In genomic region chr10:53562001-53562400, GRCm38 (mm10) we compare ENCODE assay signal across 25 mouse cellular contexts. TPM values are rescaled to one million over a fixed set of nuclear protein-coding genes. Genes with fewer than 3 reads are reported as not detected.
DNase-seq lines count a peak whose midpoint lies in the region; ATAC-seq and TF ChIP-seq lines count a peak whose summit lies in the region.
"Had no signal": no experiment of that assay in that cellular context is flagged by ENCODE, and none has a peak within 500 bp of the region (broad histone marks: within the 10 kb centered on the region; RNA-seq: fewer than 3 reads in every experiment).

No protein-coding gene starts in this region.

- H3K9me3 ChIP-seq in embryonic facial prominence, embryonic 11.5 days (replicated peaks; ENCODE audit: control insufficient read depth, low read length) = no peaks in the 10 kb centered on the region
- no peaks in the 10 kb centered on the region for H3K9me3 ChIP-seq in embryonic facial prominence, embryonic 10.5 days
- H3K9me3 ChIP-seq in limb, embryonic 14.5 days (ENCODE audit: control insufficient read depth, low read length) = no peaks in the 10 kb centered on the region
- no peaks in the 10 kb centered on the region for H3K9me3 ChIP-seq in limb, embryonic 10.5 days (replicated peaks)
- H3K9me3 ChIP-seq in embryonic facial prominence, embryonic 15.5 days (replicated peaks) = no peaks in the 10 kb centered on the region
- no peaks in the 10 kb centered on the region; the same call in 1 of the 2 replicates for H3K9me3 ChIP-seq in midbrain, embryonic 14.5 days (ENCODE audit: control insufficient read depth, low read length)
- H3K9me3 ChIP-seq: forebrain, embryonic 10.5 days; forebrain, embryonic 12.5 days; G1E had no signal

- H3K27ac ChIP-seq in embryonic facial prominence, embryonic 11.5 days (replicated peaks; ENCODE audit: low read depth, low read length) = no peak overlapping the region
- no peak overlapping the region for H3K27ac ChIP-seq in embryonic facial prominence, embryonic 10.5 days (replicated peaks)
- H3K27ac ChIP-seq in limb, embryonic 14.5 days (replicated peaks; ENCODE audit: low read depth, low read length) = no peak overlapping the region
- H3K27ac ChIP-seq in limb, embryonic 10.5 days = no peak overlapping the region
- H3K27ac ChIP-seq in embryonic facial prominence, embryonic 15.5 days (replicated peaks) = no peak overlapping the region
- no peak overlapping the region for H3K27ac ChIP-seq in gastrocnemius, adult 2 months
- H3K27ac ChIP-seq in midbrain, embryonic 14.5 days (replicated peaks; ENCODE audit: low read depth, low read length) = no peak overlapping the region
- H3K27ac ChIP-seq: embryonic facial prominence, embryonic 12.5 days; forebrain, embryonic 10.5 days; forebrain, embryonic 12.5 days had no signal

- H3K4me2 ChIP-seq in embryonic facial prominence, embryonic 11.5 days (ENCODE audit: low read depth, low read length) = no peak overlapping the region
- H3K4me2 ChIP-seq in limb, embryonic 14.5 days (replicated peaks; ENCODE audit: low read depth, low read length, severe bottlenecking) = no peak overlapping the region
- H3K4me2 ChIP-seq in embryonic facial prominence, embryonic 15.5 days (replicated peaks) = no peak overlapping the region
- H3K4me2 ChIP-seq in midbrain, embryonic 14.5 days (ENCODE audit: low read length) = no peak overlapping the region
- H3K4me2 ChIP-seq: embryonic facial prominence, embryonic 12.5 days; forebrain, embryonic 12.5 days had no signal

- WGBS in embryonic facial prominence, embryonic 11.5 days = 69% methylated on average over 5 of the region's 5 CpGs
- 82% methylated on average over 5 of the region's 5 CpGs for WGBS in embryonic facial prominence, embryonic 10.5 days
- WGBS in limb, embryonic 14.5 days = 61% methylated on average over 5 of the region's 5 CpGs
- whole genome bisulfite sequencing in limb, embryonic 10.5 days = 86% methylated on average over 5 of the region's 5 CpGs
- WGBS in embryonic facial prominence, embryonic 15.5 days = 30% methylated on average over 5 of the region's 5 CpGs
- WGBS in midbrain, embryonic 14.5 days = 96% methylated on average over 5 of the region's 5 CpGs

- peak; percentile 13 for DNase-seq in embryonic facial prominence, embryonic 11.5 days (ENCODE audit: low spot score)
- DNase-seq in embryonic facial prominence, embryonic 10.5 days (ENCODE audit: low spot score) = no peak
- peak; percentile 36 for DNase-seq in limb, embryonic 14.5 days (ENCODE audit: low spot score)
- DNase-seq in limb, embryonic 10.5 days (ENCODE audit: low spot score) = no peak
- DNase-seq in gastrocnemius, adult 2 months = no peak
- DNase-seq in midbrain, embryonic 14.5 days = no peak
- DNase-seq: adrenal gland, adult 2 months; adrenal gland, postnatal 10 days; adrenal gland, postnatal 25 days; B cell, adult 2 months; cerebellum, adult 11 months; cerebellum, adult 18-20 months; cerebellum, adult 8-10 months; cerebellum, adult 9-11 months; cerebellum, postnatal 14 days; cerebellum, postnatal 36 days had no signal

- no peak for ATAC-seq in embryonic facial prominence, embryonic 11.5 days (replicated peaks; ENCODE audit: insufficient number of reproducible peaks, low FRiP score, low TSS enrichment, low read depth)
- no peak for ATAC-seq in limb, embryonic 14.5 days (ENCODE audit: low FRiP score, low read depth)
- ATAC-seq in embryonic facial prominence, embryonic 15.5 days (ENCODE audit: insufficient number of reproducible peaks, low FRiP score, low TSS enrichment, low read depth) = peak; percentile 19; the same call in 1 of the 2 replicates
- ATAC-seq in midbrain, embryonic 14.5 days (ENCODE audit: low FRiP score, low TSS enrichment) = no peak
- ATAC-seq: CD4-positive, CD25-positive, alpha-beta regulatory T cell, adult 4 months; forebrain, embryonic 14.5 days; forebrain, embryonic 16.5 days had no signal

- H3K27me3 ChIP-seq in embryonic facial prominence, embryonic 11.5 days (ENCODE audit: control insufficient read depth, insufficient read depth, low read length) = no peaks in the 10 kb centered on the region
- H3K27me3 ChIP-seq in embryonic facial prominence, embryonic 10.5 days (replicated peaks; ENCODE audit: low read depth, poor library complexity, severe bottlenecking) = no peaks in the 10 kb centered on the region
- no peaks in the 10 kb centered on the region for H3K27me3 ChIP-seq in limb, embryonic 14.5 days (ENCODE audit: control insufficient read depth, insufficient read depth, low read length)
- H3K27me3 ChIP-seq in limb, embryonic 10.5 days (ENCODE audit: low read depth, poor library complexity, severe bottlenecking) = no peaks in the 10 kb centered on the region
- no peaks in the 10 kb centered on the region for H3K27me3 ChIP-seq in embryonic facial prominence, embryonic 15.5 days
- no peaks in the 10 kb centered on the region for H3K27me3 ChIP-seq in midbrain, embryonic 14.5 days (ENCODE audit: control insufficient read depth, insufficient read depth, low read length)
- H3K27me3 ChIP-seq: CH12.LX; embryonic facial prominence, embryonic 12.5 days; forebrain, embryonic 12.5 days had no signal

- H3K36me3 ChIP-seq in embryonic facial prominence, embryonic 11.5 days (replicated peaks; ENCODE audit: control insufficient read depth, insufficient read depth, low read depth, low read length) = no peaks in the 10 kb centered on the region
- peaks cover 3% of the 10 kb centered on the region; the same call in 1 of the 2 replicates for H3K36me3 ChIP-seq in embryonic facial prominence, embryonic 10.5 days (replicated peaks)
- no peaks in the 10 kb centered on the region for H3K36me3 ChIP-seq in limb, embryonic 14.5 days (ENCODE audit: control insufficient read depth, insufficient read depth, low read length)
- 0 out of 2 replicates have a peak, but pooled peaks cover 2% of the 10 kb centered on the region for H3K36me3 ChIP-seq in limb, embryonic 10.5 days
- H3K36me3 ChIP-seq in embryonic facial prominence, embryonic 15.5 days = no peaks in the 10 kb centered on the region
- H3K36me3 ChIP-seq in midbrain, embryonic 14.5 days (ENCODE audit: control insufficient read depth, insufficient read depth, low read length) = no peaks in the 10 kb centered on the region
- H3K36me3 ChIP-seq: embryonic facial prominence, embryonic 12.5 days; forebrain, embryonic 12.5 days; G1E had no signal

- intact Hi-C loops in gastrocnemius, adult 2 months (cut with DNase I) = no loop called here

- no peak for TF ChIP-seq CTCF in gastrocnemius, adult 2 months (IDR thresholded peaks at IDR 0.05)

- H3K4me1 ChIP-seq in embryonic facial prominence, embryonic 11.5 days (ENCODE audit: control insufficient read depth, insufficient read depth, low read length) = no peaks in the 10 kb centered on the region
- H3K4me1 ChIP-seq in embryonic facial prominence, embryonic 10.5 days = no peaks in the 10 kb centered on the region
- H3K4me1 ChIP-seq in limb, embryonic 14.5 days (ENCODE audit: control insufficient read depth, insufficient read depth, low read length) = no peaks in the 10 kb centered on the region
- H3K4me1 ChIP-seq in limb, embryonic 10.5 days = no peaks in the 10 kb centered on the region
- H3K4me1 ChIP-seq in embryonic facial prominence, embryonic 15.5 days = no peaks in the 10 kb centered on the region
- H3K4me1 ChIP-seq in midbrain, embryonic 14.5 days (ENCODE audit: control insufficient read depth, insufficient read depth, low read length) = no peaks in the 10 kb centered on the region
- H3K4me1 ChIP-seq: embryonic facial prominence, embryonic 12.5 days; forebrain, embryonic 10.5 days; forebrain, embryonic 12.5 days had no signal

- no peak overlapping the region for H3K4me3 ChIP-seq in embryonic facial prominence, embryonic 11.5 days (ENCODE audit: low read depth, low read length)
- no peak overlapping the region for H3K4me3 ChIP-seq in embryonic facial prominence, embryonic 10.5 days
- no peak overlapping the region for H3K4me3 ChIP-seq in limb, embryonic 14.5 days (replicated peaks; ENCODE audit: low read length)
- no peak overlapping the region for H3K4me3 ChIP-seq in limb, embryonic 10.5 days
- no peak overlapping the region for H3K4me3 ChIP-seq in embryonic facial prominence, embryonic 15.5 days (replicated peaks)
- no peak overlapping the region for H3K4me3 ChIP-seq in gastrocnemius, adult 2 months
- H3K4me3 ChIP-seq in midbrain, embryonic 14.5 days (replicated peaks; ENCODE audit: low read depth, low read length) = no peak overlapping the region
- H3K4me3 ChIP-seq: embryonic facial prominence, embryonic 12.5 days; forebrain, embryonic 10.5 days; forebrain, embryonic 12.5 days had no signal

- H3K9ac ChIP-seq in embryonic facial prominence, embryonic 11.5 days (replicated peaks; ENCODE audit: low read length) = no peak overlapping the region
- H3K9ac ChIP-seq in limb, embryonic 14.5 days (ENCODE audit: low read depth, low read length, severe bottlenecking) = no peak overlapping the region
- H3K9ac ChIP-seq in embryonic facial prominence, embryonic 15.5 days = no peak overlapping the region
- H3K9ac ChIP-seq in midbrain, embryonic 14.5 days (replicated peaks; ENCODE audit: low read length) = no peak overlapping the region
- H3K9ac ChIP-seq: embryonic facial prominence, embryonic 12.5 days; forebrain, embryonic 12.5 days had no signal

- no peak for TF ChIP-seq POLR2A in limb, embryonic 14.5 days (IDR thresholded peaks at IDR 0.05; ENCODE audit: borderline replicate concordance, extremely low read depth, insufficient read depth, insufficient read length)

RNA-seq across cellular contexts. Expression of gene Asf1a, which starts 34.6 kb away (rescaled TPM):
- 190 and 215 TPM in 2 replicates for polyA plus RNA-seq in embryonic facial prominence, embryonic 11.5 days (2014; fragmentation: Nextera tagmentation; extraction: Ambion mirVana)
- 163 and 164 TPM in 2 replicates for polyA plus RNA-seq in embryonic facial prominence, embryonic 10.5 days (2016; fragmentation: Nextera tagmentation; extraction: Ambion mirVana)
- 45.9 and 61.2 TPM in 2 replicates for polyA plus RNA-seq in limb, embryonic 14.5 days (2012; rRNA removed)
- 109 and 113 TPM in 2 replicates for polyA plus RNA-seq in limb, embryonic 14.5 days (2014; fragmentation: Nextera tagmentation; extraction: Ambion mirVana)
- polyA plus RNA-seq in limb, embryonic 10.5 days (2016; fragmentation: Nextera tagmentation; extraction: Ambion mirVana) = 176 and 177 TPM in 2 replicates
- polyA plus RNA-seq in embryonic facial prominence, embryonic 15.5 days (2015; fragmentation: Nextera tagmentation; extraction: Ambion mirVana) = 83.2 and 84.7 TPM in 2 replicates
- 10 to 100 TPM; 21.0 to 26.4 TPM for total RNA-seq in gastrocnemius, adult 2 months (2021)
- polyA plus RNA-seq in midbrain, embryonic 14.5 days (2014; fragmentation: Nextera tagmentation; extraction: Ambion mirVana) = 81.1 and 92.6 TPM in 2 replicates

Comparison
In these comparisons a context has a peak if more than half of its experiments do, and no peak if none do; other contexts are left out.
1. DNase-seq: peak in embryonic facial prominence, embryonic 11.5 days (single experiment) and limb, embryonic 14.5 days (single experiment); none in embryonic facial prominence, embryonic 10.5 days (single experiment), limb, embryonic 10.5 days (single experiment), gastrocnemius, adult 2 months (single experiment) and midbrain, embryonic 14.5 days (single experiment).